Comparison of ENCODE assay signal across 26 mouse cellular contexts in genomic region chr17:67509921-67510320, GRCm38 (mm10).
DNase-seq lines count a peak whose midpoint lies in the region; ATAC-seq lines count a peak whose summit lies in the region.
"Had no signal": no experiment of that assay in that cellular context is flagged by ENCODE, and none has a peak within 500 bp of the region (broad histone marks: within the 10 kb centered on the region; RNA-seq: fewer than 3 reads in every experiment).

No protein-coding gene starts in this region.

- 87% methylated on average over 9 of the region's 9 CpGs for WGBS in midbrain, embryonic 11.5 days
- WGBS in midbrain, embryonic 16.5 days = 88% methylated on average over 9 of the region's 9 CpGs

- no peaks in the 10 kb centered on the region for H3K27me3 ChIP-seq in midbrain, embryonic 11.5 days (ENCODE audit: control insufficient read depth, insufficient read depth, low read length)
- no peaks in the 10 kb centered on the region for H3K27me3 ChIP-seq in midbrain, embryonic 16.5 days (ENCODE audit: control insufficient read depth, insufficient read depth, low read depth, low read length)
- H3K27me3 ChIP-seq: embryonic facial prominence, embryonic 12.5 days; embryonic facial prominence, embryonic 15.5 days; heart, embryonic 13.5 days had no signal

- peaks cover 2% of the 10 kb centered on the region; the same call in 1 of the 2 replicates for H3K4me1 ChIP-seq in midbrain, embryonic 11.5 days (ENCODE audit: control insufficient read depth, insufficient read depth, low read length)
- H3K4me1 ChIP-seq in midbrain, embryonic 16.5 days (ENCODE audit: control insufficient read depth, insufficient read depth, low read length) = no peaks in the 10 kb centered on the region
- H3K4me1 ChIP-seq: embryonic facial prominence, embryonic 12.5 days had no signal

- H3K36me3 ChIP-seq in midbrain, embryonic 11.5 days (ENCODE audit: control insufficient read depth, insufficient read depth, low read length) = no peaks in the 10 kb centered on the region
- no peaks in the 10 kb centered on the region for H3K36me3 ChIP-seq in midbrain, embryonic 16.5 days (ENCODE audit: control insufficient read depth, insufficient read depth, low read length)
- H3K36me3 ChIP-seq: embryonic facial prominence, embryonic 12.5 days; embryonic facial prominence, embryonic 15.5 days; heart, embryonic 10.5 days; heart, embryonic 13.5 days had no signal

- DNase-seq in cerebellum, adult 9-11 months = peak; percentile 3
- no peak for DNase-seq in cerebellum, postnatal 4 days (ENCODE audit: low spot score in 2 of 2)
- peak; percentile 10 to 20 for DNase-seq in cerebellum, postnatal 25 days
- DNase-seq in cerebellum, adult 11 months = no peak
- DNase-seq in midbrain, embryonic 11.5 days (ENCODE audit: low spot score, missing footprints) = peak; percentile 26
- DNase-seq in adrenal gland, postnatal 25 days = no peak
- DNase-seq: adrenal gland, adult 2 months; adrenal gland, postnatal 14 days; forebrain, postnatal 0 days; gastrocnemius, postnatal 10 days; heart, adult 11 months; heart, postnatal 14 days; heart, postnatal 4 days; kidney, adult 18-20 months; kidney, adult 9 months had no signal

- H3K27ac ChIP-seq in midbrain, embryonic 11.5 days (ENCODE audit: low read depth, low read length) = no peak overlapping the region
- no peak overlapping the region for H3K27ac ChIP-seq in midbrain, embryonic 16.5 days (ENCODE audit: low read length)
- H3K27ac ChIP-seq: embryonic facial prominence, embryonic 12.5 days; embryonic facial prominence, embryonic 15.5 days; heart, embryonic 10.5 days; heart, embryonic 13.5 days; hindbrain, embryonic 14.5 days; hindbrain, postnatal 0 days had no signal

- ATAC-seq in midbrain, embryonic 11.5 days (ENCODE audit: low FRiP score) = no peak
- no peak for ATAC-seq in midbrain, embryonic 16.5 days
- ATAC-seq: CD4-positive, CD25-positive, alpha-beta regulatory T cell, adult 4 months; forebrain, embryonic 14.5 days; hindbrain, postnatal 0 days; inflammation-experienced regulatory T-cells, adult 6 months; intestine, embryonic 16.5 days had no signal

- no peak overlapping the region for H3K4me2 ChIP-seq in midbrain, embryonic 11.5 days
- H3K4me2 ChIP-seq in midbrain, embryonic 16.5 days (ENCODE audit: low read length) = no peak overlapping the region
- H3K4me2 ChIP-seq: embryonic facial prominence, embryonic 12.5 days; embryonic facial prominence, embryonic 15.5 days; heart, embryonic 13.5 days; hindbrain, embryonic 14.5 days had no signal

- H3K4me3 ChIP-seq in midbrain, embryonic 11.5 days (ENCODE audit: low read depth, low read length) = no peak overlapping the region
- H3K4me3 ChIP-seq in midbrain, embryonic 16.5 days (ENCODE audit: low read depth, low read length) = no peak overlapping the region
- H3K4me3 ChIP-seq: embryonic facial prominence, embryonic 12.5 days; embryonic facial prominence, embryonic 15.5 days; heart, embryonic 10.5 days; heart, embryonic 13.5 days had no signal

- no peaks in the 10 kb centered on the region for H3K9me3 ChIP-seq in midbrain, embryonic 11.5 days (ENCODE audit: control insufficient read depth, low read length)
- H3K9me3 ChIP-seq in midbrain, embryonic 16.5 days (replicated peaks; ENCODE audit: control insufficient read depth, low read length, poor library complexity, severe bottlenecking) = no peaks in the 10 kb centered on the region
- H3K9me3 ChIP-seq: embryonic facial prominence, embryonic 12.5 days; embryonic facial prominence, embryonic 15.5 days; heart, embryonic 10.5 days; heart, embryonic 13.5 days had no signal

- H3K9ac ChIP-seq in midbrain, embryonic 11.5 days (ENCODE audit: low read length) = no peak overlapping the region
- H3K9ac ChIP-seq in midbrain, embryonic 16.5 days (ENCODE audit: low read depth, low read length) = no peak overlapping the region
- H3K9ac ChIP-seq: embryonic facial prominence, embryonic 12.5 days; embryonic facial prominence, embryonic 15.5 days; forebrain, postnatal 0 days; heart, embryonic 13.5 days; hindbrain, embryonic 14.5 days had no signal

Comparison
In these comparisons a context has a peak if more than half of its experiments do, and no peak if none do; other contexts are left out.
1. DNase-seq: peak in cerebellum, adult 9-11 months (single experiment), cerebellum, postnatal 25 days (2 of 2) and midbrain, embryonic 11.5 days (single experiment); none in cerebellum, postnatal 4 days (0 of 2), cerebellum, adult 11 months (single experiment) and adrenal gland, postnatal 25 days (single experiment).